Mouse (Mus musculus) neutrophil, adult 5-6 weeks (primary cell): ENCODE measurements around the gene Ablim2. TPM values are rescaled to one million over a fixed set of nuclear protein-coding genes. Genes with fewer than 3 reads are reported as not detected.

Experiments
- ATAC-seq: fragments of 151-379, 151-347 bp; 2 replicates; pipeline ENCODE4 v1.8.0; 2017; ENCODE audit warnings: mild to moderate bottlenecking, moderate TSS enrichment; ENCODE audit not compliant: insufficient number of reproducible peaks, poor library complexity, low FRiP score, severe bottlenecking; ENCODE audit errors: extremely low read depth
- total RNA-seq: library from RNA; stranded (forward); fragments of 200-1000 nt; gene quantifications from 2 replicates; pipeline ENCODE4 v1.2.3, GENCODE M21; 2017

The Ablim2 gene
- total RNA-seq, 1 experiment from 2014 or later = not detected

GRCm38 (mm10) chr5:35923448-35923847 is 165.8 kb downstream of the Ablim2 start:
- no peak for ATAC-seq

GRCm38 (mm10) chr5:35925171-35925634 is 167.5 kb downstream of the Ablim2 start:
- ATAC-seq = no peak

- no peak for ATAC-seq
Measured at GRCm38 (mm10) chr5:35926511-35926910, 168.8 kb downstream of the Ablim2 start.

GRCm38 (mm10) chr5:35931296-35931695 is 173.6 kb downstream of the Ablim2 start:
- no peak for ATAC-seq

GRCm38 (mm10) chr5:35933059-35933458 is 175.4 kb downstream of the Ablim2 start:
- no peak for ATAC-seq

Other genes with a start within 250 kb of the Ablim2 start
- not detected in 2 replicates for gene Cpz, start 232.2 kb upstream of the Ablim2 start, total RNA-seq
- gene Trmt44, start 182.8 kb upstream of the Ablim2 start, total RNA-seq = 9.7 and 11.9 TPM in 2 replicates
- gene Acox3, start 174.8 kb upstream of the Ablim2 start, total RNA-seq = 88.3 and 98.8 TPM in 2 replicates
- not detected in 2 replicates for gene Htra3, start 78.1 kb upstream of the Ablim2 start, total RNA-seq
- gene Sh3tc1, start 17.9 kb upstream of the Ablim2 start, total RNA-seq = 11.3 and 11.8 TPM in 2 replicates
- gene Afap1, start 135.4 kb downstream of the Ablim2 start, total RNA-seq = 3.8 and 4.2 TPM in 2 replicates